Mouse (Mus musculus): ENCODE measurements at regions not wholly inside any gene's neighbourhood (a gene's known extent, or its start where the extent isn't known, plus 50 kb on each side); places are given as distances from the start of the nearest gene placed in this dataset.
A peak's percentile ranks its signal among the peaks of the same experiment; 100 is the strongest.

GRCm38 (mm10) chr15:39998063-39998462 is 136.1 kb upstream of the 9330182O14Rik start:
- no peak for DNase-seq

- DNase-seq = no peak
Observed at GRCm38 (mm10) chr15:40000022-40000421, 134.1 kb upstream of the 9330182O14Rik start.

DNA sequence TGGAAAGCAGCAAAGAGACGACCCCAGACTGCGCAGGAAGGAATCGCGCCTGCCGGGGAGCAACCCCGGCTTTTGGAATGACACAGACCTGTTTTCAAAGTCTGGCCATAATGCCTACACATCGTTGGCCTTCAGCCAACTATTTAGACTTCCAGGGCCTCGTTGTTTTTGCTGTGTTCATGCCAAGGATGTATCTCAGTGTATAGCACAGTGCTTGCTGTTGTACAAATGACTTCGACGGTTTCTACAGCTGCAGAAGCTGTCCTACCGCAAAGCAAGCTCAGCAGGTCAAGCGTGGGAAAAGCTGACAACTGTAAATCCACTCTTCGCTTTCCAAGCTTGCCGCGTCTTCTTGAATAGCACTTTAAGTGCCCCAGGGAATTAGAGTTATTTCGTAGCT is 129.1 kb upstream of the 9330182O14Rik start:
- DNase-seq = no peak

GRCm38 (mm10) chr15:40007844-40008243 is 126.3 kb upstream of the 9330182O14Rik start:
- DNase-seq = no peak

- DNase-seq = no peak
Observed at GRCm38 (mm10) chr15:40013833-40014232, 120.3 kb upstream of the 9330182O14Rik start.

DNA sequence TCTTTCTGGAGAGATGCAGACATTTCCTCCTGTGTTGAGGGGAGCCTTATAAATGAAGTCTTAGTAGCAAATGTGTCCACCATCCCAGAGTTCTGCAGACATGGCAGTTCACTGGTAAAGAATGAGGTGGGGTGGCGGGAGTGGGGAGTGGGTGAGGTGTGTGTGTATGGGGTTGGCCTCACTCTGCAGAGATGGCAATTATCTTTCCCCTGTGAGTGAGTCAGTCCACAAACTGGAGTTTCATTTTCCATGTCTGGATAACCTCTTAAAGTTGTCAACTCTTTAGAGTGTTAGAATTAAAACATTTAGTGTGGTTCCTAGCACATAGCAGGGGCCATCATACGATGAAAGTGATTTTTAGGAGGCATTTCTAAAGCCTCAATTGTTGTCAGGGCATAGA is 117.1 kb upstream of the 9330182O14Rik start:
- no peak for DNase-seq

GRCm38 (mm10) chr15:40017597-40017996 is 116.6 kb upstream of the 9330182O14Rik start:
- DNase-seq = no peak

GRCm38 (mm10) chr15:40018047-40018791 is 115.9 kb upstream of the 9330182O14Rik start:
- no peak for DNase-seq

- no peak for DNase-seq
Observed at GRCm38 (mm10) chr15:40018792-40019151, 115.4 kb upstream of the 9330182O14Rik start.

DNA sequence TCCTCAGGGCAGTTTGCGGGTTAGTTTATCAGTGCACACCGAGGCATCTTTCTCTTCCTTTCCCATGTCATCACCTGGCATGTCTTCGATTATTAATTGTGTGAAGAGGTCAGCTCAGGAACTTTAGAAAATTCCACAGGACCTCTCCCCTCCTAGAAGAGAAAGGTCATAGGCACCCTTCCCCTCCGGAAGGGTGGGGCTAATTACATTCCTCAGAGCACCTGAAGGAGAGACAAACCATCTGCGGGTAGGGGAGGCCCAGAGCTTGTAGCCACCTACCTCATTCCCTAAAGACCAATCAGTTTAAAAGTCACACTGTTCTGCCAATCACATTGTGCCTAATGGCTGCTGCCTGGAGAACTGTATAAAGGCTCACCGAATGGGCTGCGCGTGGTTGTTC is 114.9 kb upstream of the 9330182O14Rik start:
- DNase-seq = no peak

- no peak for DNase-seq
Observed at GRCm38 (mm10) chr15:40020097-40020496, 114.1 kb upstream of the 9330182O14Rik start.

GRCm38 (mm10) chr15:40020646-40021045 is 113.5 kb upstream of the 9330182O14Rik start:
- DNase-seq = no peak

DNA sequence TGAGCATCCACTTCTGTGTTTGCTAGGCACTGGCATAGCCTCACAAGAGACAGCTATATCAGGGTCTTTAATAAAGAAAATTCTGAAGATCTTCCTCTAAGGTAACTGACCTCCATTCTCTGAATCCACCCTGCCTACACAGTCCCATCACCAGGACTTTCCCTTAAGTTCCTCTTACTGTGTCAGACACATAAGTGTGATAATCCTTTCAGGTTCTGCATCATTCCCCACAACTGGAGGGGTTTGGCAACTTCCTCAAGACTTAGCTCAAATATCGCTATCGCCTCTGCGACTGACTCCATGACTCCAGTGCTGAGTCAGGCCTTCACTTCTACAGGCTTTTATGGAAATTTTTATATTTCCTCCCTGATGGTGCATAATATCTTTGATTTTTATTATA is 111.0 kb upstream of the 9330182O14Rik start:
- no peak for DNase-seq

GRCm38 (mm10) chr15:40032088-40032487 is 102.1 kb upstream of the 9330182O14Rik start:
- DNase-seq = no peak

DNA sequence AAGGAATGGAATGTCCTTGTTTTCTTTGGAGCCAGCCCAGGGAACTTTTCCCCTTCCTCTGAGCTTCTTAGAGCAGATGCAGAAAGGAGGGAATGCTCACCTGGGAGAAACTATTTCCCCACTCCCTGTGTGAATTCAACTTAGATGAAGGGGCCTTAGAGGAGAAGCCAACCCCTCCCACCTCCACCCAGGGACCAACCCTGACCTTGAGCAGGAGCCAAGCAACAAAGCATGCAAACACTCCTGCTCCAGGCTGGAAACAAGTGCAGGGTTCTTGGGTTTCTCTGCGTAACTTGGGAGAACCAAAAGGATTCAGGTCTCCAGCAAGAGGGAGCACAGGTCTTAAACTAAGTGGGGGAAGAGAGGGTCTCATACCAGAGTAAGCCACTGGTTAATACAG is 98.0 kb upstream of the 9330182O14Rik start:
- DNase-seq = peak; percentile 20

- DNase-seq = no peak
Observed at GRCm38 (mm10) chr15:40037266-40037665, 96.9 kb upstream of the 9330182O14Rik start.

- peak; percentile 3 for DNase-seq
Observed at GRCm38 (mm10) chr15:40046219-40046618, 87.9 kb upstream of the 9330182O14Rik start.

- DNase-seq = no peak
Observed at GRCm38 (mm10) chr15:40047100-40047499, 87.1 kb upstream of the 9330182O14Rik start.

GRCm38 (mm10) chr15:40068051-40068450 is 66.1 kb upstream of the 9330182O14Rik start:
- DNase-seq = no peak

GRCm38 (mm10) chr15:40075334-40075893 is 58.8 kb upstream of the 9330182O14Rik start:
- peak; percentile 46 for DNase-seq

DNA sequence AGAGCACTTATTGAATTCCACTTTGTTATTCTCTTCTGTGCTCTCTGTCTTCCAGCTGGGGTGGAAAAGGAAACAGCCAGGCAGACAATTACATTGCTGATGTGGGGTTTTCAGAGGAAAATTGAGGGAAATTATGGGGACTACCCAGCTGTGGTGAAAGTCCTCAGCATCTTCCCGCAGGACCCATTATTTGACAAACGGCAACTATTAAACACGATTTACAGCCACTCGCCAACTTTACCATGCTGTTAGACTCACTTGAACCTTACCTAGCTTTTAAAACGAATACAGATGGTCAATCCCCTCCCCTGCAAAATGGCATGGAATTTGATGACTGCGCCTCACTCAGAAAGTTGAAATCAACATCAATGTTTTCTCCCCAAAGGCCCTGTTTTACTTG is 54.3 kb upstream of the 9330182O14Rik start:
- no peak for DNase-seq
